Mouse (Mus musculus): Measurements from ENCODE around the gene Mok.

- TF ChIP-seq TAL1 (IDR thresholded peaks at IDR 0.05; ENCODE audit: low read length) (no peak), GATA1 (IDR thresholded peaks at IDR 0.05; ENCODE audit: low read length) (no peak)
These were observed 42.8 kb downstream of the Mok start for GRCm38 (mm10) chr12:110797842-110798431.

Data from erythroblast, embryonic 14.5 days (primary cell).